Mouse (Mus musculus) liver, embryonic 15.5 days (tissue): ENCODE results near the gene Tcl1b2. TPM values are rescaled to one million over a fixed set of nuclear protein-coding genes. Genes with fewer than 3 reads are reported as not detected.
"Not testable (repeated sequence)": the region's sequence is repeated elsewhere in the genome, so short reads cannot be mapped to it uniquely, and the experiment has no call there.

ENCODE experiments used
- ATAC-seq: fragments of 200-750 bp; cut with Nextera tagmentation; 2 replicates; pipeline ENCODE4 v1.8.0; 2017; ENCODE audit warnings: moderate number of reproducible peaks, mild to moderate bottlenecking, moderate library complexity; ENCODE audit not compliant: insufficient read depth
- H3K27ac ChIP-seq: fragments of 300-500 bp; sonication (generic); replicated peaks from 2 replicates; pipeline ENCODE4 v1.5.1; 2015; ENCODE audit warnings: mild to moderate bottlenecking, inconsistent platforms
- H3K27me3 ChIP-seq: fragments of 300-500 bp; sonication (generic); 2 replicates; pipeline ENCODE4 v1.6.1; 2015; ENCODE audit warnings: mild to moderate bottlenecking, inconsistent platforms
- H3K36me3 ChIP-seq: fragments of 300-500 bp; sonication (generic); replicated peaks from 2 replicates; pipeline ENCODE4 v1.6.1; 2015; ENCODE audit warnings: moderate library complexity, mild to moderate bottlenecking, inconsistent platforms
- H3K4me1 ChIP-seq: fragments of 300-500 bp; sonication (generic); replicated peaks from 2 replicates; pipeline ENCODE4 v1.6.1; 2015; ENCODE audit warnings: inconsistent platforms
- H3K4me2 ChIP-seq: fragments of 300-500 bp; sonication (generic); 2 replicates; pipeline ENCODE4 v1.6.1; 2015; ENCODE audit warnings: moderate library complexity, mild to moderate bottlenecking, inconsistent platforms
- H3K4me3 ChIP-seq: fragments of 300-500 bp; sonication (generic); replicated peaks from 2 replicates; pipeline ENCODE4 v1.5.1; 2015; ENCODE audit warnings: mild to moderate bottlenecking, inconsistent platforms
- H3K9ac ChIP-seq: fragments of 300-500 bp; sonication (generic); 2 replicates; pipeline ENCODE4 v1.6.1; 2015; ENCODE audit warnings: moderate library complexity, mild to moderate bottlenecking, inconsistent platforms
- H3K9me3 ChIP-seq: fragments of 300-500 bp; sonication (generic); replicated peaks from 2 replicates; pipeline ENCODE4 v1.6.1; 2016; ENCODE audit warnings: inconsistent platforms
- WGBS: fragments of 180-500 bp; shearing (Covaris S2); methylation state at CpG from one replicate; pipeline ENCODE4 v1.1.7; 2015; ENCODE audit warnings: mixed read lengths; ENCODE audit not compliant: insufficient replicate concordance; 5-methylcytosine and 5-hydroxymethylcytosine counted together
- polyA plus RNA-seq: library from polyadenylated mRNA; unstranded; fragments of >200 nt; fragmentation: Nextera tagmentation; extraction: Ambion mirVana; gene quantifications from 2 replicates; pipeline ENCODE4 v1.2.1, GENCODE M21; 2015

Gene Tcl1b2
- polyA plus RNA-seq, 1 experiment from 2014 or later: not detected

DNA sequence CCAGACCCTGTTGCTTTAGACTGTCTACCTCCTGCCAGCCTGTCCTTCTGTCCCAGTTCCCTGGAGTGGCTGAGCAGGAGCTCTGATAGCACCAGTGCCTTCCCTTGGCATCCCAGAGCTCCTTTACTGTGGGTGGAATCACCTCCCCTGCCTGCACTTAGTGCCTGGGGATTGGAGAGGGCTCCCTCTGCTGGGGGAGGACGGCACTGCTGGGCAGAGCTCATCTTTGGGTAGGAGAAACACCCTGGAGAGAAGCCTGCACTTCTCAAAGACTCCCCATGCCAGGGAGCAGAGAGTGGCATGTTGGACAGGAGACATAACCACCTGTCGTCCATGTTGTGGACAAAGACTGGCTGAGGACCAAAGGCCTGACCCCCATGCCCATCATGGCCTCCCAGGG lies 28.5 kb downstream of the Tcl1b2 start:
- ATAC-seq, H3K4me2 ChIP-seq: not testable (repeated sequence)

DNA sequence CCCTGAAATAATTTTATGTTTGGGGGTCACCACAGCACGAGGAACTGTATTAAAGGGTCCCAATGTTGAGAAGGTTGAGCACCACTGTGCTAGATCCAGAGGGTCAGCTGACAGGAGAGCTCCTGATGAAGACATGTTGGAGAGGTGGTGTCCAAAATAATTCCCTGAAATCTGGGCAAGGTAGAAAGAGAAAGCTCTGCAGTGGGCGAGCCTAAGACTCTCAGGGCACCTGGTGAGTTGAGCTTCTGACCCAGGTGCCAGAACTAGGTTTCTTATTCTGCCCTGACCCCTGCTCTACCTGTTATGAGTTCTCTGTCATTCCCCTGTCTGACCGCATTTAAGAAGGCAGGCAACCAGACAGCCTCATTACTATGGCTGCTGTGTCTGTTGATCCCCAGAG lies 30.2 kb downstream of the Tcl1b2 start, which contains the start of gene Tcl1b5:
Gene Tcl1b5 (plus strand): TSS at position 301 of the 400 bp plus-strand sequence.
- not testable (repeated sequence) for H3K36me3 ChIP-seq, H3K27me3 ChIP-seq, H3K9ac ChIP-seq, H3K4me2 ChIP-seq, H3K4me1 ChIP-seq, H3K27ac ChIP-seq, H3K9me3 ChIP-seq, H3K4me3 ChIP-seq, ATAC-seq
- WGBS: 40% methylated on average over 3 of the region's 3 CpGs

More for the DNA sequence above, 28.5 kb downstream of the Tcl1b2 start:
- not testable (repeated sequence) for H3K27me3 ChIP-seq, H3K27ac ChIP-seq, H3K9ac ChIP-seq, H3K4me1 ChIP-seq, H3K9me3 ChIP-seq, H3K36me3 ChIP-seq, H3K4me3 ChIP-seq
- WGBS: 0% methylated on average over 2 of the region's 2 CpGs

DNA sequence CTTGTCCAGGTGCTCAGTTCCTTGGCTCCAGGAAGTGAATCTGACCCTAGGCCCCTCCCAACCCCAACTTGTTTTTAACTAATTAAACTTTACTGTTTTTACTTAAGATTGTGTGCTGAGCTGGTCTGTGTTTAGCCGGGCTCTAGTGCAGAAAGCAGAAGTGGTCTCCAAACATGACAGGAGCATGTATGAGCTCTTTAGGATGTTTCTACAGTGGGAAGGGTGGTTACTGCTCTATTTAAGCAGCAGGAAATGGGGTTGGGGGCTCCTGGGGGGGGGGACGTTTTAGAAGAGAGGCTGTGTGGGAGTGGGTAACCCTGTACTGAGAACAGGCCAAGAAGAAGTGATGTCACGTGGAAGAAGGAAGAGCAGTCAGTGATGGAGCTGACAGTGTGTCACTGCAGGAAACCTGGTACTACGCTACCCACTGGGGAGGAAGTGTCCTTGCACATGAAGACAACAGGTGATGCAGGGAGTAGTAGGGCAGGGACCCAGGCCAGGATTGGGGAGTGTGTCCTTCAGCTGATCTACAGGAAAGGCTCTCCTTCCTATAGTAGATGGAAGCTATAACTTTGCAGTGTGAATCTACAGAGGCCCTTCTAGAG lies 35.3 kb downstream of the Tcl1b2 start:
- WGBS: 20% methylated on average over 4 of the region's 4 CpGs
- not testable (repeated sequence) for H3K27me3 ChIP-seq, H3K36me3 ChIP-seq, ATAC-seq, H3K9me3 ChIP-seq, H3K9ac ChIP-seq, H3K27ac ChIP-seq, H3K4me1 ChIP-seq, H3K4me2 ChIP-seq, H3K4me3 ChIP-seq

DNA sequence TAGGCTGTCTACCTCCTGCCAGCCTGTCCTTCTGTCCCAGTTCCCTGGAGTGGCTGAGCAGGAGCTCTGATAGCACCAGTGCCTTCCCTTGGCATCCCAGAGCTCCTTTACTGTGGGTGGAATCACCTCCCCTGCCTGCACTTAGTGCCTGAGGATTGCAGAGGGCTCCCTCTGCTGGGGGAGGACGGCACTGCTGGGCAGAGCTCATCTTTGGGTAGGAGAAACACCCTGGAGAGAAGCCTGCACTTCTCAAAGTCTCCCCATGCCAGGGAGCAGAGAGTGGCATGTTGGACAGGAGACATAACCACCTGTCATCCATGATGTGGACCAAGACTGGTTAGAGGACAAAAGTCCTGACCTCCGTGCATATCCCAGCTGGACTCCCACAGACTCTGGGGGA lies 43.2 kb downstream of the Tcl1b2 start:
- not testable (repeated sequence) for H3K9ac ChIP-seq, H3K4me3 ChIP-seq, H3K27ac ChIP-seq, ATAC-seq, H3K9me3 ChIP-seq, H3K27me3 ChIP-seq, H3K4me2 ChIP-seq, H3K36me3 ChIP-seq, H3K4me1 ChIP-seq
- WGBS: 17% methylated on average over 2 of the region's 2 CpGs

DNA sequence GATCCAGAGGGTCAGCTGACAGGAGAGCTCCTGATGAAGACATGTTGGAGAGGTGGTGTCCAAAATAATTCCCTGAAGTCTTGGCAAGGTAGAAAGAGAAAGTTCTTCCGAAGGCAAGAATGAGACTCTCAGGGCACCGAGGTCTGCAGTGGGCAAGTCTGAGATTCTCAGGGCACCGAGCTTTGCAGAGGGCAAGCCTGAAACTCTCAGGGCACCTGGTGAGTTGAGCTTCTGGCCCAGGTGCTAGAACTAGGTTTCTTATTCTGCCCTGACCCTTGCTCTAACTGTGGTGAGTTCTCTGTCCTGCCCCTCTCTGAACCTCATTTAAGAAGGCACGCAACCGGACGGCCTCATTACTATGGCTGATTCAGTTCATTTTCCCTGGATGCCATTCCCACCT lies 44.9 kb downstream of the Tcl1b2 start, which contains the start of gene Tcl1b3:
Gene Tcl1b3 (plus strand): TSS at position 301 of the 400 bp plus-strand sequence.
- H3K27me3 ChIP-seq, ATAC-seq, H3K9me3 ChIP-seq, H3K9ac ChIP-seq, H3K4me2 ChIP-seq, H3K36me3 ChIP-seq, H3K27ac ChIP-seq, H3K4me3 ChIP-seq, H3K4me1 ChIP-seq: not testable (repeated sequence)
- WGBS: 71% methylated on average over 6 of the region's 6 CpGs

DNA sequence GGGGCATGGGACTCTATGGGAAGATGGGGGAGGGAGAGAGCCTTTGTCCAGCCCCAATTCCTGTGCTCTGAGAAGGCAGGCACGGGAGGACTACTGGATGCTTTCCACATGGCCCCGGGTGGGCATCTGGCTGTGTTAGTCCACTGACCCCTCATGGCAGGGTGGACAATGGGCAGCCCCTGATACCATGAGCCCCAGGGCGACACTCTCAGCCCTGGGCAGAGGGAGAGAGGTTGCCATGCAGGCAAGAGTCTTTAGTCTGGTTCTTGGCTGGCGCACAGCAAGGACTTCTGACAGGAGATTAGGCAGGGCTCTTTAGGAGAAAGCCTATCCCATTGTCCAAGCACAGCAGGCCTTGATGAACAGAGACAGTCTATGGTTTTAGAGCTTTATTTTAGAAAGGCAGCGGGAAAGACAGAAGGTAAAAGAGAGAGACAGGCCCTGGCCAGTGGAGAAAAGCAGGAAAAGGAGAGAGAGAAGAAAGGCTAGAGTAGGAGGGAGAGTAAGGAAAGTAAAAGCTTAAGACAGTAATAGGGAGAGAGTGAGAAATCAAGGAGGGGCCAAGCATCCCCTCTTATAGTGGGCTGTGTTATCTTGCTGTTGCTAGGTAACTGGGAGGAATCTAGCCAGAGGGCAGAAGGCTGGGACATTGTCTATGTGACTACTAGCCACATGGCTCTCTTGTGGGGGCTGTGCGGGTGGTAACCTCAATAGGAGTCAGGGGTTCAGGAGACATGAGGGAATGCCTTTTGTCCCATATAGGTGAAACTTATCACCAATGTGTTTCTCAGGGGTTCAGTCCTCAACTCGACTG lies 54.1 kb downstream of the Tcl1b2 start:
- WGBS: 55% methylated on average over 7 of the region's 7 CpGs
- H3K9me3 ChIP-seq, H3K27ac ChIP-seq, H3K9ac ChIP-seq, H3K4me2 ChIP-seq, H3K36me3 ChIP-seq, ATAC-seq, H3K4me1 ChIP-seq, H3K4me3 ChIP-seq, H3K27me3 ChIP-seq: not testable (repeated sequence)

DNA sequence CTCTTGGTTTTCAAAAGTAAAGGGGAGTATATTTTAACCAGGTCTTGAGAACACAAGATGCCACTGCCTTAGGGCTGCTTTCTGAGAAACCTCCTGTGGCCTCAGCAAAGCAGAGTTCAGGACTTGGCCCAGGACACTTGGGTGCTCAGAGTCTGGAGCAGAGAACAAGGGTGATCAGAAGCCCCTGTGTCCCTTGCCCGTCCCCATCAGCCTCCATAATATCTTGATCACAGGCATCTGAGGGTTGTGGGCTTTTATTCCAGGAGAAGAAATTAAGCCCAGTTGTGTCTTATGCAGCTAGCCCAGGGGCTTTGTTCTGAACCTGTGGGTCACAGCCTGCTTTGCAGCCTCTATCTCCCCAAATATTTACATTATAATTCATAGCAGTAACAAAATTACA lies 55.8 kb downstream of the Tcl1b2 start, which contains the start of gene Tcl1b4:
Gene Tcl1b4 (plus strand): TSS at position 301 of the 400 bp plus-strand sequence.
- not testable (repeated sequence) for ATAC-seq, H3K36me3 ChIP-seq, H3K4me1 ChIP-seq, H3K4me3 ChIP-seq, H3K4me2 ChIP-seq, H3K27me3 ChIP-seq, H3K27ac ChIP-seq, H3K9me3 ChIP-seq, H3K9ac ChIP-seq
- 48% methylated on average over 1 of the region's 1 CpGs for WGBS

Other genes starting within 250 kb of the Tcl1b2 start
- gene Syne3, start 136.2 kb upstream of the Tcl1b2 start, polyA plus RNA-seq: 2.9 and 3.0 TPM in 2 replicates
- 496 and 514 TPM in 2 replicates for gene Glrx5, start 113.3 kb upstream of the Tcl1b2 start, polyA plus RNA-seq
- gene Tcl1b1, start 13.7 kb downstream of the Tcl1b2 start, polyA plus RNA-seq: not detected in 2 replicates
- not detected in 2 replicates for gene Tcl1b5, start 30.3 kb downstream of the Tcl1b2 start, polyA plus RNA-seq
- gene Tcl1b3, start 45.0 kb downstream of the Tcl1b2 start, polyA plus RNA-seq: not detected in 2 replicates
- gene Tcl1b4, start 55.9 kb downstream of the Tcl1b2 start, polyA plus RNA-seq: not detected in 2 replicates
- gene Tcl1, start 76.8 kb downstream of the Tcl1b2 start, polyA plus RNA-seq: not detected in 2 replicates
- gene Tunar, start 187.9 kb downstream of the Tcl1b2 start, polyA plus RNA-seq: 0.03 TPM in 1 of 2 replicates, not detected in the other